Mouse (Mus musculus) adrenal gland, postnatal 36 days (tissue): ENCODE measurements around the gene Ewsr1. TPM values are rescaled to one million over a fixed set of nuclear protein-coding genes. Genes with fewer than 3 reads are reported as not detected.
A peak's percentile ranks its signal among the peaks of the same experiment; 100 is the strongest.
"Not testable (repeated sequence)": the region's sequence is repeated elsewhere in the genome, so short reads cannot be mapped to it uniquely, and the experiment has no call there.

Source experiments
- DNase-seq, 2 experiments: peaks; one replicate each; pipeline ENCODE4 v3.0.0; 2021; ENCODE audit warnings: mixed read lengths in 1 of 2
- total RNA-seq, 2 experiments: library from RNA; stranded (reverse); gene quantifications; 2 replicates each; pipeline ENCODE4 v1.2.3; 2021

Gene Ewsr1
- total RNA-seq, 2 experiments from 2014 or later = 219 to 230 TPM

DNA sequence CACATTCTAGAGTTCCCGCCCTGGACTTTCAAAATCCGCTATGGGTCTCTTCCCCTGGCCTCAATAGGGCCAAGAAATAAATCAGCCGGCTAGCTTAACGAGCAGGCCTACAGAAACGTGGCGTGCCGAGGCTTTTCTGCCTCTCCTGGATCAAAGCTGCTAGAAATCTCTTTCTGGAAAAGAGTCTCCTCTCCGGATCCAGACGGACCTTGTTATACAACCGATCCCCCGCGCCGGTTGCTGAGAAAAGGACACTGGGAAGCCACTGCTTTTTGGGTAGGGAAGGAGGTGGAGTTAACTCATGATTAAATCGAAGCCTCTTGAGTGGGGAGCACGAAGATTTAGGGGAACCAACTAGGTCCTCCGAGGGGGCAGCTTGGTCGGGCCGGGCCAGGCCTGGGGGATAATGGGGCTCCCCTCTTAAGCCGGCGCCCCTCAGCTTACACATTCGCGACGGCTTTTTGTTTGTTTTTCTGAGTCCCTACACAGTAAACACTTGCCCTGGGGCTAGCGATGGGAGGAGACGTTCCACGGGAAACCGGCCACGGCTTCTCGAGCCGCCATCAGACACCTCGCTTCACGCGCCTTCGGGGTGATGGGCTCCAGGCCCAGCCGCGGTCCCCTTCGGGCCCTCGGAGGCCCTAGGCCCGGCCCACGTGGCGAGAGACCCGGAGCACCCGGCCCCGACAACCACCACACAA lies 881 bp downstream of the Ewsr1 start:
- DNase-seq = peak; percentile 54 to 63

DNA sequence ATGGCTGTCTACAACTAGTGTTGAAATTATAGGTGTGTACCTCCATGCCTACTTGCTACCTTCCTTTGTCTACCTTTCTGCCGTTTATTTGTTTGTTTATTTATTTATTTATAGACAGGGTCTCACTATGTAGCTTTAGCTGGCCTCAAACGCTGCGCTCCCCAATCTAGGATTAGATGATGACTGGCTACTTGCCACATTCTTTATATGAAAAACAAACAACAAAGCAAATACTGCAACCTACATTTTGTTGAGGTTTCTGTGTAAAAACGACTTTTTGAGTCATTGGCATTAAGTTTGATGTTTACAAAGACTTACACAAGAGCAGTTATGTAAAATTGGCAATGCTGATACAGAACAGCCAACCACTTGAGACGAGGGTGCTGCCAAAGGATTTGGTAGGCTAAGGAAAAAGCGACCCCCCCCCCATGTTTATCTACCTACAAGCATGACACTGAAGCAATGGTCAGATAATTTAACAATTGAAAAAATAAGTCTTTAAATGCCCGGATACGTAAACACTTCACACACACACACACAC lies 2.5 kb downstream of the Ewsr1 start:
- DNase-seq = no peak

DNA sequence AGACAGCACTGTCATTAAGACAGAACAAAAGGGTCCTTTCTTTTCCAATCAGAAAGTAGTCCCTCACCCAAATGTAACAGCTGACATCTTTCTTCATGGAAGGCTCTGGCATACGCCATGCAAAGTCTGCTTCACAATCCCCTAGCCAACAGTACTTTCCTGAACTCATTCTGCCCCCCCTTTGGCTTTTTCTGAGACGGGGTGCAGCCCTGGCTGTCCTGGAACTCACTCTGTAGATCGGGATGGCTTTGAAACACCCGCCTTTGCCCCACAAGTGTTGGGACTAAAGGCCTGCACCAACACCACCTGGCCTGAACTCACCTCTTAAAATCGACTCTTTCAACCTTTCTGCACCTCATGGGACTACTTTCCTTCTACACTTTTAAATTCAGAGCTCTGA lies 3.2 kb downstream of the Ewsr1 start:
- no peak for DNase-seq

DNA sequence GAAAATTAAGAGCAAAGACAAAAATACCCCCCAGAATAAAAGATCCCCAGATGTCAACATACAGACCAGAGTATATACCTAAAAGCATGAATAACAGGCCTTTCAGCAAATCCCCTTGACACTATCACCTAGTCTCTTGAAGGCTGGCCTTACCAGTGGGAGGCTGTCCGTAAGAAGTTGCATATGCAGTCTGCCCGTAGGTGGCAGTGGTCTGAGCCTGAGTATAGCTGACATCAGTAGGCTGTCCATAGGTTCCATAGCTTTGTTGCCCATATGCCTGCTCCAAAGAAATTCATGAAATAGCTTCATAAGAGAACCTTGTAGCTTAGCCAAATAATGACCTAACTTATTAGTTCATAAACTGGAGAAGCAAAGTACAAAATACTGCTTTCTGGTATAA lies 7.4 kb downstream of the Ewsr1 start:
- no peak for DNase-seq

DNA sequence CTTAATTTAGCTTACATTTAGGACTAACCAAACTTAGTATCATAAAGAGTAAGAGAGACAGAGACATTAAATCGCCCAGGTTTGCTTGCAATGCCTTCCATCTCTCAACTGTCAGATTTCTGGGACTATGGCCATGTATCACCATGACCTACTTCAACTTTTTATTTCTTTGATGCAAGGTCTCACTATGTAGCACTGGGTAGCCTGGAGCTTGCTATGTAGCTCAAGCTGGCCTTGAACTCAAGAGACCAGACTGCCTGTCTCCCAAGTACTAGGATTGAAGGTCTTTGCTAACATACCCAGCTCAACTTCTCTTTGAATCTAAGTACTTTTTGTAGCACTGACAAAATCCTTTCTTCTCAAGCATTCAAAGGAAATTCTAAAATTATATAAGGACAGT lies 9.9 kb downstream of the Ewsr1 start:
- peak; percentile 39 to 44 for DNase-seq

DNA sequence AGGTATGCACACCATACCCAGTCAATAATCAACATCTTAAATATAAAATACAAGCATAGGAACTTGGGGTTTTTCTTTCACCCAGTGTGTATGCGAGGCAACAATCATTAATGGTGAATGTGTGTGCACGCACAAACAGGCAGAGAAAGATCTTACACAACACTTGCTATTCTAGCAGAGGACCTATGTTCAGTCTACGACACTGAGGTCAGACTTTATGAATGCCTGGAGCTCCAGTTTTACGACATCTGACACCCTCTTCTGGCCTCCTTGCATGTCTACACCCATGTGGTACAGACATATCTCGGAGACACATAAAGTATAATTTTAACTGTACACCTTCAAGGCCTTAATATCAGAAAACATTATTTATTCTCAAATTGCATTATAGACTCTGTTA lies 22.2 kb downstream of the Ewsr1 start:
- DNase-seq = not testable (repeated sequence)

DNA sequence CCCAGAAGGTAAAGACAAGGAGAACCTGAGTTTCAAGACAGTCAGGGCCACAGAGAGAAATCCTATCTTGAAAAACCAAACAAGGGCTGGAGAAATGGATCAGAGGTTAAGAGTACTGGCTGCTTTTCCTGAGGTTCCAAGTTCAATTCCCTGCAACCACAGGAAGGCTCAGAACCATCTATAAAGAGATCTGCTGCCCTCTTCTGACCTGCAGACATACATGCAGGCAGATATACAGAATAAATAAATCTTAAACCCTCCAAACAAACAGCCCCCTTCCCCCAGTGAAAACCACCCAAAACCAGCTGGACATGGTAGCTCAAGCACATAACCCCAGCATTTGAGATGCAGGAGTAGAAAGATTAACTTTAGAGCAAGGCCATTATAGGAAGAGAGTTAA lies 23.3 kb downstream of the Ewsr1 start:
- DNase-seq = no peak

DNA sequence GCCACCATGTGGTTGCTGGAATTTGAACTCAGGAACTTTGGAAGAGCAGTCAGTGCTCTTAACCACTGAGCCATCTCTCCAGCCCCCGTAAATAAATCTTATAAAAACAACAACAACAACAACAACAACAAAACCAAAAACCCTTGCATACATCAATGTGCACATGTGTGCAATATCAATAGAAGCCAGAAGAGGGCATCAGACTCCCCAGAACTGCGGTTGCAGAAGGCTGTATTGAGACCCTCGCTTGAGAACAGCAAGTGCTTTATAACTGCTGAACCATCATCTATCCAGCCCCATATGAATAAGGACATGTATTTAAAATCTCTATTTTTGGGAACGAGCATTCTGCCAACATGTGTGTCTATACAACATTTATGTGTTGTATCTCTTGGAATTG lies 24.2 kb downstream of the Ewsr1 start:
- no peak for DNase-seq

DNA sequence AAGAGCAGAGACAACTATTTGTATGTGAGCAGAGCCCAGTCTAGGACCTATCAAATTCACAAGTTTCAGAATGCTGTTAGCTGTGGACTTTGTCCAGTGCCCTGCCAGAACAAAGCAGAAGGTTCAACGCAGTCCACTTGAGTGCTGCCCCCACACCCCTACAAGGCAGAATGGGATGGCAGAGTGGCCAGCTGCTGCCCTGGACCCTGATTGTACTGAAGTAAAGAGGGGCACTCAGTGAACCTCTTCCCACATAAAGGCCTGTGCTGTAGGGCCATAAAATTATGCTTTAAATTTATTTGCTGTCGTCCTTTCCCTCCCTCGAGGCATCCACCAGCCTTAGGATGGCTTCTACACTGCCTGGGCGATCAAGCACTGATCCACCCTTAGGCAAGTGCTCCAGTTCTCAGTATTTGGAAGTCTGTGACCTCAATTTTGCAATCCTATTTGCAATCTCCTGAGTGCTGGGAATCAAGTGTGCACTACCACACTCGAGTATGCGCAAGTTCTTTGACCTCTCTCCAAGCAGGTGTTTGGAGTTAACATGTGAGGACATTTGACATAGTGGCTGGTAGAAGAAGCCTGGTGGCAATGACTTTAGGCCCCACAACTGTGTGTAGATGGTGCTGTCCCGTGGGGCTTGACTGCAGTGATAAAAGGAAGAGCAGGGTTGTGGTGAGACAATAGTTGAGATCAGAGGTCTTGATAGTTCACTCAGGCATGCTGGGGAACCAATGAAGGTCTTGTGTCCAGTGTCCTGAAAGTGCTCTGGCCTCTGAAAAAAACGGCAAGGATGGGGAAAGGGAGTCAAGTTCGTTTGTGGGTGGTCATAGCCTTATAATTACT lies 30.7 kb downstream of the Ewsr1 start:
- DNase-seq = peak in 1 of 2 experiments; percentile 9

DNA sequence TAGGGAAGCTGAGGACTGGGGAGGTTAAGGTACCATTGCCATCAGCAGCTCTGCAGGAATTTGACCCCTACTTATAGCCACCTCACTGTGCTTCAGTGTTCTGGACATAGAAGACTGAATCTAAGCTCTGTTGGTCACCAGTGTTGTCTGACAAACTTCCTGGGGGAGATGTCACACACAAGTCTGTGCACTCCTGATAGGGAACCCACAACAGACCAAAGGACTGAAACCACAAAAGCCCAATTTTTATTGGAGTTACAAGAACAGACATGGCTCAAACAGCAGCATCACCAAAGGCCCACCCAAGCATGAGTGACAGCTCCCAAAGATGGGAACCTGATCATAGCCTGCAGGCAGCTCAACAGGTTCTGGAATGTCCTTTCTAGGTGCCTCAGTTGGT lies 32.0 kb downstream of the Ewsr1 start:
- no peak for DNase-seq

DNA sequence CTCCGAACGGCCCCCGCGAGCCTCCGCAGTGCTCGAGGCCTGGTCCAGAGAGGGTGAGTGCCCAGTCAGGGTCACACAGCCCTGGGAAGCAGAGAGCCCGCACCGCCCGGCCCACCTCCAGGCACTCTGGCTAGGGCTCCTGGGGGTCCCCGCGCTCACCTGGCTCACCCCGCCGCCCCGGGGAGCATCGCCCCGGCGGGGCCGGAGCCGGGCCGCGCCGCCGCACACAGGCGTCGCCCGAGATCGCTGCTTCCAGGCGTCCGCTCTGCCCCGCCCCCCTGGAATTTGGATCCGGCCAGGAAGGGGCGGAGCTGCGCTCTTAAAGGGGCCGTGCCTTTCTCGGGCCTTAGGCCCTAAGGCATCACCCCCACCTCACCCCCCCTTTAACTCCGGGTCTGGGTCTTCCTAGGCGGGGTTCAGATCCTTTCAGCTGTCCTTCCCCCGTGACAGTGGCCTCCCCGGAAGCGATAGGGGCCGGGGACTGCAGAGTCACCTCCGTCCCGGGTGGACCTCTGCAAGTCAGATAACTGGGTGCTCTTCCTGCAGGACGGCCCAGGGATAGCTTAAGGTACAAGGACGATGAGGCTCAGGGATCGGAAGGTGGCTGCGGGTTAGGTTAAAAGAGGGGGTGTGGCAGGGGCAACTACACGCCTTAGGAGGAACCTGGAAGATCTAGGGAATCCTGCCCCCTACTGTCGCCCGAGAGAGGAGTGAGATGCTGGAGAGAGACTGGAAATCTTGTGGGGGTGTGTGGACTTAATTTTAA lies 33.8 kb downstream of the Ewsr1 start, which contains the start of gene Gas2l1:
Gene Gas2l1, minus strand, starts transcription at position 272 of the 766 bp plus-strand sequence.
- peak; percentile 93 to 97 for DNase-seq

DNA sequence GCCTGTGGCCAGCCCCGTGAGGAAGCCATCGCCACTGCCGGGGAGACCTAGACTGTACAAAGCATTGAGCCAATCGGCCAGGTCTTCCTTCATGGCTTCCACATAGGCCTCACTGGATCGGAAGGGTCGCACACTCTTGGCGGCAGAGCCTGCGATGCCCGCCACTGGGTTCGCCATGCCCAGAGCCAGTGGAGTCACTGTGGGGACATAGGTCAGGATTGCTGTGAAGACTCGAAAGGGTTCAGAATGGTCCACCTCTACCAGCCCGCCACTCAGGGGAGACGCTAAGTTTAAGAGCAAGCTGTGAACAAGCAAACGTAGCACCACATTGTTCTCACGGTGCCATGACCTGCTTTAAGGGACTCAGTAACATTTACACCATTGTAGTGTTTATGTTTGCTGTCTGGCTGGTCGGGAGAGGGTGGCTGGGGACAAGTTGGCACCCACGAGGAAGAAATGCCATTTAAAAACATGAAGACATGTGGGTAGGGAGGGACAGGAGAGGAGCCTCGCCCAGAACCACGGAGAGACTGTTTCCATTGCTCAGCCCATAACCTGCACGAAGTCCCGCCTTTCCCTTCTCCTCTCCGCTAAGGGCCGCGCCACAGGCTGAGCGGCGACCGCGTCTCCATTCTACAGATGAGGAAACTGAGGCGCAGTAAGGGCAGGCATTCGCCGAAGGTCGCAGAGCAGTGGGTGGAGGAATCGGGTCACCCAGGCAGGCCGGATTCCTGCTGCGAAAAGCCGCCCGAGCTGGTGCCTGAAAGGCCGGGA lies 34.6 kb downstream of the Ewsr1 start:
- peak in 1 of 2 experiments; percentile 42 for DNase-seq

DNA sequence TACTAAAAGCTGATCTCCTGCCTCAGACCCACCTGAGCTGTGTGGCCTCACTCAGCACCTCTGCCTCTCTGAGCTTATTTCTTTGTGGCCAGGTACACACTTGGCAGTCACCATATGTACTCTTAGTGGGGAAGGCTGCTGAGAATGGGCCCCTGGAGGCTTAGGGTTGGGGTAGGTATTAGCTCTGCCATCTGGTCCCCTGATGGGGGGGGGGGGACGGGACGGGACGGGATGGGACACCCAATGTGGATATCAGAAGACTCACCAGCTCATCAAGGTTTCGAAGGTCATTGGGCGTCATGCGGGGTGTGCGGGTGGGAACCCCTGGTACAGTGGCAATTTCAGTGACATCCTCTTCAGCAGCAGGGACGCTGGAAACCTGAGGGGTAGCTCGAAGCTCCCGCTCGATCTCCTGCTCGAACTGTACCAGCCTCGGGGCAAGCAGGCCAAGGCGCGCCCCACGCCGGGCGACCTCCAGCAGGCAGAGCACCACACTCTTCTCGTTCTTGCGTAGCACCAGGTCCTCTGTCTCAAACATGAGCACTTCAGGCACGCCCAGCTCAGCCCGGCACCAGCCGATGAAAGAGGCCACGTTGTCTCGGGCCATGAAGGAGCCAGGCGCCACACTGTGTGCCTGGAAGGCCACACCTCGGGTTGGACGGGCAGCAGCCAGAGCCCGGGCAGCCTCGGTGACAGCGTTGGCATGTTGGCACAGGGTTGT lies 35.3 kb downstream of the Ewsr1 start:
- DNase-seq = peak in 1 of 2 experiments; percentile 16

DNA sequence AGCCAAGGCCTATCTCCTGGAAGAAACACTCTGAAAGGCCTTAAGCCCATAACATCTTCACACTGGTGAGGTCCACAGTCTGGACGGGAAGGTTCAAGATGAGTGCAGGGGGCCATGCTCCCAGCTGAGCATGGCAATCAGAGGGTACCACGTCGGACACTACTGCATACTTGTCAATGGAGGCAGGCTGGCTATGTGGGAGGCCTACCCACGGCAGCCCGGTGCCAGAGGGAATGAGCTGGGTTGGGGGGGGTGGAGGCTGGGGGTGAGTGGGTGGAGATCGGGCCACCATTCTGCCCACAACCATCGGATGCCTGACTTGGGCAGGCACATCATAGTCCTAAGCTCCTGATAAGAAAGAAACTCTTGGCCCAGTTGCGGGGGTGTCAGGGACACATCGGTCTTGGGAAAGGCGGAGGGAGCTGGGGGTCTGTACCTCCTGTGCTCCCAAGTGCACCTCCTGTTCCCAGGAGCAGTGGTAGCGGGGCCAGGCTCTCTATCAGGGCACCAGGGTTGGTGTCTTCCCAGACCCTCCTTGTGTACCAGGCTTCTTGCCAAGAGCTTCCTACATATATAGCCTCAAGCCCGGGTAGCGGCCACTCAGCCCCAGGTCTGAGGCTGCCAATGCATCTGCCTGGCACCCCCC lies 36.1 kb downstream of the Ewsr1 start:
- DNase-seq = peak in 1 of 2 experiments; percentile 9

DNA sequence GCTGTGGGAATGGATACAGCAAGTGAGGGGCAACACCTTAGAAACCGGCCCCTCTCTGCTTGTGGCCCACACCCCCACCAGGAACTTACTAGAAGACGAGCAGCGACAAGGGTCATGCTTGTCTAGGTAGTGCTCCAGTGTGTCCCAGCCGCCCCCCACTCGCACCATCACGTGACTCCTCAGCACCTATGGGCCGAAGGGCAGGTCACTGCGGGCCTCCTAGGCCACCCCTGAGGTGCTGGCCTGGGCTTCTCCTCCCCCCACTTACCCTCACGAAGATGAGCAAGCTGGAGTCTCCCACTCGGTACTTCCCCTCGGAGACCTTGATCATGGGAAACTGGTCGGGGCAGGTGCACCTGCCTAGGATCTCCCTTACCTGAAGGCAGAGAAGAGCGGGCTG lies 36.7 kb downstream of the Ewsr1 start:
- no peak for DNase-seq

DNA sequence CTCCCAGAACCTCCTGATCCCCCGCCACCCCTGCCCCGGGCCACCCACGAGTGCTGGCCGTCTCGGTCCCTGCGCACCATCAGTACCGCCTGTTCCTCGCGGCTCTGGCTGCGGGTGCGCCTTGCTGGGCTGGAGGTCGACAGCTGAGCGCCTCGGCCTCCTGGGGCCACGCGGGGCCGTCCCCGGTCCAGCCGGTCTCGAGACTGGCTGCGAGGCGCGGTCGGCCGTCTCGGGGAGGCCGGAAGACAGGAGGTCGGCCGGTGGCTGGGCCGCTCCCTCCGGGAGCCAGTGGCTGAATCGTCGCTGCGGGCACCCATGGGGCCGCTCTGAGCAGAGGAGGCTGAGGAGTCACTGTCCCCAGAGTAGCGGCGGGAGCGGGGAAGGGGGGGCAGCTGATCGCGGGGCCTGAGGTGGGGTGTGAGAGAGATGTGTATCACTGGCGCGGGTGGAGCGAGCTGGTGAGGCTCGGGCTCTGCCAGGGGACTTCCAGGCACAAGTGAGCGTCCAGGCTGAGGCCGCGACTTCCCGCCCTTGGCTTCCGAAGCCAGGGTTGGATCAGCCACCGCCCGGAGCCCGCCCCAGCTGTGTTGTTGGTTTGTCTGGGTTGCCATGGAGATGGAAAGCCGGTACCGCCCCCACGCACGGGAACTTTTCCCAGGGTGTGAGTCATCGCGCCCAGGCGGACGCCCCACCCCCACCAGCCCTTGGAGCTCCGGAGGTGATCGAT lies 37.5 kb downstream of the Ewsr1 start:
- DNase-seq = peak; percentile 97 to 98

DNA sequence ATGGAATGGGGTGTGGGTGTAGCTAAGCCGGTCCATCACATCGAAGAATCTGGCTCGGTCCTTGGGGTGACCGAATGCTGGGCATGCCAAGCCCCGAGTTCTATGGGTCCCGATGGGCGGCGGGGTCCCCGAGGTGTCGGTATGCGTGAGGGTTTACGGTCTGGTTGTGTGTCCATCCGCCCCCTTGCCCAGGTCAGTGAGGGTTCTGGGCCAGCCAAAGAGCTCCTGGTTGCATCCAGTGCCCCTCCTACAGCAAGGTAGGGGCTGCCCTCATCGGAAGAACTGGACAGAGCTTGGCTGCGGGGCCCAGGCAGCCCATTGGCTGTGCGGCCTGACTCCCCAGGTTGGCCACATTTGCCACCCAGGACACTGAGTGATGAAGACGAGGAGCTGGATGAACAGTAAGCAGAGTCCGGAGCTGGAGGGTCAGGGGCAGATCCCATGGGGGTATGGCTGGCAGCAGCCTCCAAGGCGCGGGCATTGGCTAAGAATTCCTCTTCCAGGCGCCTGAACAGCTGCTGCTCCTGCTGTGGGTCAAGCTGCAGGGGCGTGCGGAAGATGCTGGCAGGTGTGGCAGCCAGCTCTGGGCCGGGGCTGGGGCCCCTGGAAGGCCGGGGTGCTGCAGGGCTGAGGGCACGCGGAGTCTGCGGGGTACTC lies 38.2 kb downstream of the Ewsr1 start:
- DNase-seq = peak in 1 of 2 experiments; percentile 20

DNA sequence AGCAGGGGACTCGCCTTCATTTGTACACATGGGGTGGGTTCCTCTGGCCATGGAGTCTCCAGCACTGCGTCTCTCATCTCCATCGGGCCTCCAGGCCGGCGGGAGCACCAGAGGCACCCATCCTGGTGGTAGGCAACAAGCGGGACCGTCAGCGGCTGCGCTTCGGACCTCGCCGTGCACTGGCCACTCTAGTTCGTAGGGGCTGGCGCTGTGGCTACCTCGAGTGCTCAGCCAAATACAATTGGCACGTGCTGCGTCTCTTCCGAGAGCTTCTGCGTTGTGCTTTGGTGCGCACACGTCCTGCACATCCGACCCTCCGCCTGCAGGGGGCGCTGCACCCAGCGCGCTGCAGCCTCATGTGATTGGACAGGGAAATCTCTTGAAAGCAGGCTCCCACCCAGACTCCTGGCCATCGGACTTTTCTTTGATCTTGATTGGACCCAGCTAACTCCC lies 39.3 kb downstream of the Ewsr1 start:
- peak; percentile 43 to 47 for DNase-seq

DNA sequence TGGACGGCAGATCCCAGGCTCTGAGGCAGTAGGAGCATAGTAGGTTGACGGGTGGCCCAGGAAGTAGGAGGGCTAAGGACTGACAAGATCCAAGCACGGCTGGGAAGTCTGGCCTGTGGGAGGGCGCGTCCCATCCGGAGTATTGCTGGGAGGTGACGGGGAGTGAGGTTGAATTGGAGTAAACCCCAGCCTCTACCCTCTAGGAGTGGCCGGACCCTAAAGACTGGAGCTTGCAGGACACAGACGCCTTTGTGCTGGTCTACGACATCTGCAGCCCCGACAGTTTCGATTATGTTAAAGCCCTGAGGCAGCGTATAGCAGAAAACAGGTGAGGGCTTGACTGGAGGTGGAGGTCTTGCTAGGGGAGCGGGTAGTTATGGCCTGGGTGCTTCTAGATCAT lies 39.8 kb downstream of the Ewsr1 start:
- peak in 1 of 2 experiments; percentile 9 for DNase-seq
